Mouse (Mus musculus): ENCODE data around the gene Slc2a5.

The Slc2a5 gene

DNA sequence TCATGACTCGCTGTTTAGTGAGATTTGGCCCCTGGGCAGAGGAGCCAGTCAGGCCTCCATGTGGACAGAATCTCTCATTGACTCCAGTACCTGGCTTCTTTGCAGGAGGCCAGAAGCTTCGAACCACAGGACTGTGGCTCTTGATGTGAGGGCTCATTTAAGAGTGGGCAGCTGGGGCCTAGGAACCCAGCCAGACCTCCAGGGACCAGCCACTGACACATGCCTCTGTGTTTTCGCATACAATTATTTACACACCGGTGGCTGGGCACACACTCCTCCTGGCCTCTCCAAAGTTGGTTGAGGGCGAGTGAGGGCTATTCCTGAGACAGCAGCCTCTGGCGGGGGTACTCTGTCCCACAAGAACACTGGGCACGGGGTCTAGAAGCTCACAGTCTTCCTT is 21.3 kb downstream of the Slc2a5 start:
- no peak for DNase-seq (ENCODE audit: low read depth, low spot score)

- no peak for DNase-seq (ENCODE audit: low read depth, low spot score)
Observed at GRCm38 (mm10) chr4:150144242-150144641, 25.2 kb downstream of the Slc2a5 start.

GRCm38 (mm10) chr4:150146286-150146685 is 27.2 kb downstream of the Slc2a5 start:
- no peak for DNase-seq (ENCODE audit: low read depth, low spot score)

DNA sequence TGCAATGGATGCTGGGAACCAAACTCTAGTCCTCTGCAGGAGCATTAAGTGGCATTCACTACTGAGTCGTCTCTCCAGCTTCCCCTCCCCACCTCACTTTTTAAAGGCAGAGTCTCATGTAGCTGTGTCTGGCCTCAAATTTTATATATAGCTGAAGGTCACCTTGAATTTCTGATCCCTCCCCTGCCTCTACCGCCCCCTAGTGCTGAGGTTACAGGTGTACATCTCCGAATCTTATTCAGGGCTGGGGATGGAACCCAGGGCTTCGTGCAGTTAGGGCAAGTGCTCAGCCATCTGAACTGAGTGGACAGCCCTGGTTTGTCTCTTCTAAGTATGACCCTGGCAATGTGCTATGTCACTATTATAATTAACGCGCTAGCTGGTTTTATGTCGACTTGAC is 32.0 kb downstream of the Slc2a5 start:
- no peak for DNase-seq (ENCODE audit: low read depth, low spot score)

- DNase-seq (ENCODE audit: low read depth, low spot score): no peak
Observed at GRCm38 (mm10) chr4:150152483-150152882, 33.4 kb downstream of the Slc2a5 start.

GRCm38 (mm10) chr4:150155301-150155700 is 36.2 kb downstream of the Slc2a5 start:
- DNase-seq (ENCODE audit: low read depth, low spot score): no peak

- no peak for DNase-seq (ENCODE audit: low read depth, low spot score)
Observed at GRCm38 (mm10) chr4:150155731-150156130, 36.6 kb downstream of the Slc2a5 start.

DNA sequence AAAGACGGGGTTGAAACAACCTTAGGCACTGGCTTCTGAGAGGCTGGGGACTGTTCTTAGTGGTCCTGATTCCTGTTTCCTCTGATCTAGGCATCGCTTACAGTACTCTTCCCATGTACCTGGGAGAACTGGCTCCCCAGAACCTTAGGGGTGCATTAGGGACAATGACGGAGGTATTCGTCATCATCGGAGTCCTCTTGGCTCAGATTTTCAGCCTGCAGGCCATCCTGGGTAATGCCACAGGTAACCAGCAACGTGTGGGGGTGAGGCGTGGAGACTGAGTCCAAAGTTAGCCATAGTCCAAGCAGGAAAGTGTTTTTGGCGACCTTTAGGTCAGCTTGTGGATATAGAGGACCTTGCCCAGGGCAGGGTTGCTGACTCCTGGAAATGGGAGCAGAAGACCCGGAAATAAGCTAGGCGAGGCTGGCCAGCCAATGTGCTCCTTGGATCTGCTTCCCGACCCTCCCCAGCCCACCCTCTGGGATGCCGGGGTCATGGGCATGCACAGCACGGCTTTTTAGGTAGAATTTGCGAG is 38.3 kb downstream of the Slc2a5 start:
- no peak for DNase-seq (ENCODE audit: low read depth, low spot score)

DNA sequence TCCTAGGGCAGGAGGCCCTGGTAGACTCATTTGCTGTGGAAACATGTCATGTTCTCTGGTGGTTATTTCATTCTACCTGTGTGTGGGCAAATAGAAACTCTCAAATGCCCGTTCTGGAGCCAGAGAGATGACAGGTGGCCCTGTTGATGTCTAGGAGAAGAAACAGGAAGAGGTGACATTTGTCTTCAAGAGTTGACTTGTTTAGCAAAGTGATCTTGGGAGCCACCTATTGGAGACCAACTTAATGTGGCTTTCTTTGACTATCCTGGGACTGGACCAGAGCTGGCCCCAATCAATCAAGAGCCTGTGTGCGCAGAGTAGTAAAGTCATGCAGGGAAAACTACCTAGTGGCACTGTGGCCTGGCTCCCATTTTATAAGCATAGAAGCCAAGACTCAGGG is 40.4 kb downstream of the Slc2a5 start:
- DNase-seq (ENCODE audit: low read depth, low spot score): no peak

DNA sequence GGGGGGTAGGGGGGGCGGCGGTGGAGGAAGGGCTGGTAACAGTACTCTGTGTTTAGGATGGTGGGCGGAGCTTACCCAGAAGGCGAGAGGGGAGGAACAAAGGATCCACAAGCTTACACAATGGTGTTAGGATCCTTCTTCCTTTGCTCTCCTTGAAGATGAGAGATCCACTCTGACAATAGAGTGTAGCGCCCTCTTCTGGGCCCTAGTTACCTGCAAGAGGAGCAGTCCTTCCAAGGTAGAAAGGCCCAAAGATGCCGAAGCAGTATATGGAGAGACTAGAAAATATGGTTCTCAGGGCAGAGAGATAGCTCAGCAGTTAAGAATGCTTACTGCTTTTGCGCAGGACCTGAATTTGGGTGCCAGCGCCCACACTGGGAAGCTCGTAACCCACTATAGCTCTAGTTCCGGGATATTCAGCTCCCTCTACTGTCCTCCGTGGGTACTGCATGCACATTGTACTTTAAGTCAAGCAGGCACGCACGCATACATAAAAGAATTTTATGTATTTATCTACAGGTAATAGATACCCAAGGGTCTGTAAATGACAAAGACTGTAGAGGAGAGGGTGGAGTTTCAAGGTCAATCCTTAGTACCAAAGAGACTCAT is 43.6 kb downstream of the Slc2a5 start:
- peak; percentile 29 for DNase-seq (ENCODE audit: low read depth, low spot score)

DNA sequence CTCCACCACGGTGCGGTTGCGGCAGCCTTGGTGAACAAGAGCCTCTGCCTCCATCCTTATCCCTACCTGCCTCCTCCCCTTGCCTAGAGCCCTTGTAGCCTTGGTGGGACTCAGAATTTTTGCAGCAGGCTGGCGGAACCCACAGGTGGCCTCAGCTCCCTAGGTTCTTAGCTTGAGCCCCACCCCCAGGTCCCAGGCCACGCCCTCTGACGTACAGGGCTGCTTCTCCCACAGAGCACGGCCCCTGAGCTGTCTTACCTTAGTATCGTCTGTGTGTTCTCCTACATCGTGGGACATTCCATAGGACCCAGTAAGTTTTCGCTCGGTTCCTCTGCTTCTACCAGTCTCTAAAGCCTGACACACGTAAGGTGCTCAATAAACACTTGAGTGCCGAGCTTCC is 45.8 kb downstream of the Slc2a5 start:
- no peak for DNase-seq (ENCODE audit: low read depth, low spot score)

DNA sequence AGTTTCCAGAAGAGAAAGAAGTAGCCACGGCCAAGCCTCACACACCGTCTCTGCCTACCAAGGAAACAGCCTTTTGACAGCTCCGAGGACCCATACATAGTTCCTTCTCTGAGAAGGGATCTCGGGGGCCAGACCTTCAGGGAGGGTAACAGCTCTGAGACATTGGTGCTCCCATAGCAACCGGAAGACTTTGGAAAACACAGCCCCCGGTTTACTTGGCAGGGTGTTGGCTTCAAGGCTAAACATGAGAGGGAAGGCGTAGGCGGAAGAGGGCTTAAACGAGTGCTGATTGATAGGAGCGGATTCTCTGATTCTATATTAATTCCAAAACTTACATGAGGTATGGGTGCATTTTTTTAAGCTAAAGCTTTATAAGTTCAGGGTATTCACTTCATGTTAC is 49.3 kb downstream of the Slc2a5 start:
- DNase-seq (ENCODE audit: low read depth, low spot score): no peak

DNA sequence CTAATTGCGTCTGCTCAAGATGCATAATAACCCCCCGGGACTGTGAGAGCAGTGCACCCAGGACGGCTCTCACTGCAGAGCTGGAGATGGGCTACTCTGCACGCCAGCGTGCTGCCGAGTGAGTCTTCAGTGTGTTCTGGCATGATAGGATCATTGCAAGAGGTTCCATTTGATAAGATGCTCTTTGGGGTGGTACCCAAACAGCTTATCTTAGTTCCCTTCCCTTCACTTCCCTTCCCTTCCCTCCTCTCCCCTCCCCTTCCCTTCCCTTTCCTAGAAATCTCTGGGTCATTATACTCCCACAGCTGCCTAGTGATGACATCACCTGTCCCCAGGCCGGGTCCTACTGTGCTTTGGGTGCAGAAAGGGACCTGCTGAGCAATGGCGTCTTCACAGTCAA is 53.0 kb downstream of the Slc2a5 start:
- DNase-seq (ENCODE audit: low read depth, low spot score): no peak

DNA sequence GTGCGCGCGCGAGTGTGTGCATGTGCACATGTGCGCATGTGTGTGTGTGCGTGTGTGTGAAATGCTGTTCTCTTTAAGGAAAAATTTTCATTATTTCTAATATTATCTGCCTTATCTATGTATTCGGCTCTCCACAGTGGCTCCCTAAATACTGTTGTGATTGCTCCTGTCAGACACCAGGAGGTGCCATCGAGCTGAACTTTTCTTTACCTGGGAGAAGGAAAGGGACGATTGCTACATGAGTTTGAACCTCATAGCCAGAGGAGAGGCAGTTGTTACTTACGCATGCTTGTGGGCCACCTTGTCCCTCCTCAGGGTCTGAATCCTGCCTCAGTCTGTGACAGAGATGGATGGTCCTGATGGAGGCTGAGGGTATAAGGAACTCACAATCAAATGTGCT is 54.2 kb downstream of the Slc2a5 start:
- peak; percentile 74 for DNase-seq (ENCODE audit: low read depth, low spot score)

- DNase-seq (ENCODE audit: low read depth, low spot score): no peak
Observed at GRCm38 (mm10) chr4:150174027-150174426, 54.9 kb downstream of the Slc2a5 start.

DNA sequence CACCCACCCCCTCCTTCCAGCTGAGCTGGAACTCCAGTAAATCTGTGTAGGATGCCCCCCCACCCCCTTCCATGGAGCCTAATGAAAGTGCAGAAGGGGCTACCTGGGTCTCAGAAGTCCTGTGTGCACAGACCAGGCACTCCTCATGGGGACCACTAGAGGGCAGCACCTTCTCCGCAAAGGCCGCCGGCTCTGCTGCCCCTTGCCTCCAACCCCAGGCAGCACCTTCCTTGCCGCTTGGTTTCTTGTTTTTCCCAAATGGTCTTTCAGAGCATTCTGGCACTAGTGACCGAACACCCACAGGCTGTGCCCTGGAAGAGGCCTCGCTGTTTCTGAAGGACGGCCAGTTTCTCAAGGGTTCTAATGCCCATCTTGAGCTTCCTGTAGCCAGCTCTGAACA is 57.5 kb downstream of the Slc2a5 start:
- peak; percentile 82 for DNase-seq (ENCODE audit: low read depth, low spot score)

GRCm38 (mm10) chr4:150177122-150177521 is 58.0 kb downstream of the Slc2a5 start:
- DNase-seq (ENCODE audit: low read depth, low spot score): no peak

DNA sequence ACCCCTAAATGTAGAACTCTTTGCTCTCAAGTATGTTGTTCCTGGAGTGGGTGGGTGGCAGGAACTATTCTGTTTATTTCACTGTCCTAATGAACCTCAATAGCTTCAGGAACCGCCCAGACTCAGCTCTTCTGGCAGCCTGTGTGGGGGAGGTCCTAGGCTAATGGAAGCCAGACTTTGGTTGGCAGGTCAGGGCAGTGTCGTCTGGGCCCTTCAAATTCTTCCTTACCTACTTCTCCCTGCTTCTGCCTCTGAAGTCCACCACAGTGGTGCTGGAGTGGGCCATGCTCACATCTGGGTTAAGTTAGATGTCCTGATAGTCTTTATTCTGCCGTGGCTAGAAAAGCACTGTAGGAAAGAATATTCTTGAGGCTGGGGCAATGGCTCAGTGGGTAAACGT is 59.0 kb downstream of the Slc2a5 start:
- DNase-seq (ENCODE audit: low read depth, low spot score): no peak

DNA sequence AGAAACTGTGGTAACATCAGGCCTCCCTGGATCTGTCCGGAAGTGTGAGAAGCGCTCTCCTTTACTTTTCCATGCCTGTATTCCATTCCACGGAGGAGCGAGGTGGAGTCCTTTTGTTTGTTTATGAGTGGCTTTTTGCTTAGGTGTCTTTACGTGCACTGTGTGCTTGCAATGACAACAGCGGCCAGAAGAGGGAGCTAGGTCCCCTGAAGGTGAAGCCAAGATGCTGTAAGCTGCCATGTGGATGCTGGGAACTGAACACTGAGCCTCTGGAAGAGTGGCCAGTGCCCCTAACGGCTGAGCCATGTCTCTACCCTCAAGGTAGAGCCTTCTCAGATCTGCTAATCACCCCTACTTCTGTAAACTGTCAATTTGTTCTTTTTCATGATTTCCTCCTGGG is 62.2 kb downstream of the Slc2a5 start:
- DNase-seq (ENCODE audit: low read depth, low spot score): peak; percentile 31

DNA sequence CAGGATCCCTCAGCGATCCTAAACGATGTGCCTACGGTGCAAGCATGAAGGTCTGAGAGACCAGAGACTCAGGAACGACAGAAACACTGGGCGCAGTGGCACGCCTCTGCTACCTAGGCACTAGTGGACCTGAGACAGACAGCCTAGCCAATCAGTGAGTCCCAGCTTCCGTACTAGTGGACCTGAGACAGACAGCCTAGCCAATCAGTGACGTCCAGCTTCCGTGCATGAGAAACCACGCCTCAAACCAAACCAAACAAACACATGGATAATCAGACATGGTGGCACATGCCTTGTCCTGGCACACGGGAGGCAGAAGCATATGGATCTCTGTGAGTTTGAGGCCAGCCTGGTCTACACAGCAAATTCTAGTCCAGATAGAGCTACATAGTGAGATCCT is 69.2 kb downstream of the Slc2a5 start:
- no peak for DNase-seq (ENCODE audit: low read depth, low spot score)

DNA sequence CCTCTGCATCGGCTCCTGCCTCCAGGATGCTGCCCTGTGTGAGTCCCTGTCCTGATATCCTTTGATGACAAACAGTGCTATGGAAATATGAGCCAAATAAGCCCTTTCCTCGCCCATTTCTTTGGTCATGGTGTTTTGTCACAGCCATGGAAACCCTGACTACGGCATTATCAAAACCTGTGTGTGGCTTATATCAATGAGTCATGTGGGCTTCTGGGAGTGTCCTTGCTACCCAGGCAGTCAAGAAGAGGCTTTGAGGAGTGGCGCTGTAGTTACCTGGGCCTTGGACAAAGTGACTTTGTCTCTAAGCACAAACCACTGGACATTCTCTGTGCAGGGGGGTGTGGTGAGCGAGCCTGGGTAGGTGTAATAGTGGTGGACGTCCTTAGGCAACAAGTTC is 73.1 kb downstream of the Slc2a5 start:
- DNase-seq (ENCODE audit: low read depth, low spot score): no peak

Data from CD4-positive, CD25-positive, alpha-beta regulatory T cell, adult 2 months (primary cell).